Mouse (Mus musculus) kidney, postnatal 10 days (tissue): Measurements from ENCODE around the gene Phf11c.
A peak's percentile ranks its signal among the peaks of the same experiment; 100 is the strongest.
"Not testable (repeated sequence)": the region's sequence is repeated elsewhere in the genome, so short reads cannot be mapped to it uniquely, and the experiment has no call there.

Experiments
- DNase-seq: peaks from one replicate; pipeline ENCODE4 v3.0.0; 2021; ENCODE audit warnings: mixed read lengths

Phf11c gene

DNA sequence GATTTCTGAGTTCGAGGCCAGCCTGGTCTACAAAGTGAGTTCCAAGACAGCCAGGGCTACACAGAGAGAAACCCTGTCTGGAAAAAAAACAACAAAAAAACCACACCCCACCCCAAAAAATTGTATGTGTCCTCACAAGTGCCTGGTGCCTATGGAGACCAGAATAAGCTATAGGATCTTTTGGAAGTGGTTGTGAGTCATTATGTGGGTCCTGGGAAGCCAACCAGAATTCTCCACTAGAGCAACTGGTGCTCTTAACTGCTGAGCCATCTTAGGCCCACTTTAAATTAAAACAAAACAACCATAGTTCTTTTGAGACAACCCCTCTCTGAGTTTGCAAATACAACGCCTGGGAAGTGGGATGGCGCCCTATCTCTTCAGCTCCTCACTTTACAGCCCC lies at the start of gene Phf11c:
TSS of gene Phf11c (minus strand) at position 101 of the 400 bp plus-strand sequence.
- DNase-seq, result no peak

GRCm38 (mm10) chr14:59441472-59441805 lies 46.3 kb upstream of the Phf11c start:
- no peak for DNase-seq

DNA sequence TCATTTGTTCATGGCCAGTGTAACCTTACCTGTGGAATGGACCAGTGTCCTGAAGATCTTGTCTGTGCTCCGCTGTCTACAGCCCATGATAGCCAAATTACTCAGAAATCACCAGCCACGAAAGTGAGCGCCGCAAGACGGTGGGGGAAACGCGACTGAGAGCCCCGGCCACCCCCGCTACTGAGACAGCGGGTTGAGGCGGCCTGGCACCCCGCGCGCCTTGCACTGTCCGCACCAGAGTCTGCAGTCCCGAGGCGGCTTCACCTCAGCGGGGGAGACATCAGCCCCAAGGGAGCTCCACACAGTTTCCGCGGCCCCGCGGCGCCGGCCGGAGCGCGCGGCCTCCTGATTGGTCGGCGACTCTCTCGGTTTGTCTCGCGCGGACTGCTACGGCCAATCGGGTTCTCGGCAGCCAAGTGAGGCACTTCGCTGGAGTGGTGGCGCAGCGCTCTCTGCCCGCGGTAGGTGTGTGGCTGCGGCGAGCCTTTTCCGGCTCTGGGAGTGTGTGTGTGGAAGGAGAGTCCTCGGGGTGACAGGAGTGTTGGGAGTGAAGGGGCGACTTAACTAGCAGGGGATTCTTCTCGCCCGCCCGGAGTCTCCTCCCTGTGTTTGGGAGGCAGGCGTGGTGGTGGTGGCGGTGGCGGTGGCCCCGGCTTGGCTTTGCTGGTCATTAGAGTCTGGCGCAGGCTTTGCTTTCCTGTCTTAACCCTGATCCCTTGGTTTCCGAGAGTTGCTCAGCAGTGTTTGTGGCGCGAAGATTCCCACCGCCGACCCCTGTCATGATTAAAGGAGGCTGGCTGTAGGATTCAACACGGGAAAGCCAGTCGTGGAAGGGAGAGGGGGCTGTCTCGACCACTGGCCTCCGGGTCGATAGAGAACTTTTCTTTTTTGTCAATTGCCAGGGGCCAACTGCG lies 45.6 kb upstream of the Phf11c start, which contains the start of the genes Setdb2 and Cab39l:
TSS of gene Setdb2 (minus strand) at position 327 of the 914 bp plus-strand sequence.
TSS of gene Cab39l (plus strand) at position 415 of the 914 bp plus-strand sequence.
- peak; percentile 96 for DNase-seq

DNA sequence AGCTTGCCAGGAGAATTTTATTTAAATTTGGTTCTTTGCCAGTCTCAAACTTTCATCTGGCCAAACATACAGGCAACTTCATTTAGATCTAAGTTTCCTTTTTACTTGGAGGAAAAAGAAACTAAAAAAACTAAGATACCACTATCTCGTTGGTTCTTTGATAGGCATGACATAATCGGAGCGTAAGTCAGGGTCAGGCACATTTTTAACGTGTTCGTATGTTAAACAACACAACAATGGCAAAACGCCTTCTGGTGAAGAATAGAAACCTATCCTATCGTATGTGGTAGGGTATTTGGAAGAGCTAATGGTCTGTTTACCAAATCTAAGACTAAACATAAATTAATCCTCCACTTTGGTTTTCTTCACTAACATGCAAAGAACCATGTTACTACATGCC lies 44.9 kb upstream of the Phf11c start:
- DNase-seq, result no peak

DNA sequence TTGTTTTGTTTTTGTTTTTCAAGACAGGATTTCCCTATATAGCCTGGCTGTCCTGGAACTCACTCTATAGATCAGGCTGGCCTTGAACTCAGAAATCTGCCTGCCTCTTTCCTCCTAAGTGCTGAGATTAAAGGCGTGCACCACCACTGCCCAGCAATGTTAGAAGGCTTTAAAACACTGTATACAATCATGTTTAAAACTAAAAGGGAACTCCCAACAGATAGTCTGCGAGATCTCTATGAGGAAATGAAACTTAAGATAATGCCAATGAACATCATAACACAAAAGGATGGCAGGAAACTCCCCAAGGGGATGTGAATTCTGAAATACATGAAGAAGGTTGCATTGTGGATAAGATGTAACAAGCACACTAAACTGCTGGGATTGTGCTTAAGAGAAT lies 43.3 kb upstream of the Phf11c start:
- no peak for DNase-seq

DNA sequence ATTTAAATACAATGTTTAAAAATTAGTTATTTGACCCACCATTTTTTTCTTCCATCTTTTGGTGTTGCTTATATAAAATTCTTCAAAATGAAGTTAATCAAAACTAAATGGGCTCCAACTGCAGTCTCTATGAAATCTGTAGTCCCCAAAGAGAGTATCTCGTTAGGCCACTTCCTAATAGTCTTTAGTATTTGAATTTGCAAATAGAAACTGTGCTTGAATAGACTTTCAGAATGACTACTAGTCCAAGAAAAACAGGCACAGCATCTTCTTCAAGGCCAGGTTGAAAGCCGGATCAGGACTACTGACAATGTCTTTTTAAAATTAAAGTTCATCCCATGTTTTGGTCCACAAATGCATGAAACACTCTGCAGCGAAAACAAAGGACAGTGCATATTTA lies 42.2 kb upstream of the Phf11c start:
- DNase-seq, result no peak

GRCm38 (mm10) chr14:59435206-59435605 lies 40.0 kb upstream of the Phf11c start:
- no peak for DNase-seq

- no peak for DNase-seq
These were observed 38.7 kb upstream of the Phf11c start for GRCm38 (mm10) chr14:59433902-59434301.

GRCm38 (mm10) chr14:59430556-59430955 lies 35.4 kb upstream of the Phf11c start:
- DNase-seq, result no peak

DNA sequence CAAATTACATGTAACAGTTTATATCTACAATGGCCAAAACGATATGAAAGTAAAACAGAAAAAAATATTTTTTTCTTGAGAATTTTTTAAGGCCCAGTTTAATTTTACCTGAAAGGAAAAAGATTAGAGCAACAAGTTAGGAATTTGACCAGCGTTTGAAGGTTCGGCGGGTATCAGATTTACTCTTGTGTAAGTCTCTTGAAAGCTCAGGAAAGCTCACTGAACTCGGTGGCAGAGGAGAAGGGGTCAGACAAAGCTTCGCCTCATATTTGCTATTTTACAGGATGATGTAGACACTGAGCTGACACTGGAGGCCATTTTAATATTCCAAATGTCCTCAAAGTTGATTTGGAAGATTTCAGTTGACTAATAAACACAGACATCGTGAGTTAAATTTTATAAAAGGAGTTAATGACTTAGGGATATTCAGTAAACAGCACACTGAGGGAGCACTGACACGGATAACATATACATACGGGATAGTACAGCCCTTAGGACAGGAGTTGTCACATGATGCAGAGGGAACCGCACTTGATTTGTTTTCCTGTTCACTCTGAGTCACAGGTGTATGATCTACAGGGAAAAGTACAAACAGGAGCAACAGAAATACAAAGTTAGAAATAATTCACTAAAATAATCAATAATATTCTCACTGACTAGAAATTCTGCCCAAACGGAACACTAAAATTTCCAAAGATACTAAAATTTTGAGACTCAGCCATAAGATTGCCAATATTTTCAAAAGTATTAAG lies 27.9 kb upstream of the Phf11c start:
- DNase-seq, result no peak

GRCm38 (mm10) chr14:59418171-59418570 lies 23.0 kb upstream of the Phf11c start:
- DNase-seq, result no peak

DNA sequence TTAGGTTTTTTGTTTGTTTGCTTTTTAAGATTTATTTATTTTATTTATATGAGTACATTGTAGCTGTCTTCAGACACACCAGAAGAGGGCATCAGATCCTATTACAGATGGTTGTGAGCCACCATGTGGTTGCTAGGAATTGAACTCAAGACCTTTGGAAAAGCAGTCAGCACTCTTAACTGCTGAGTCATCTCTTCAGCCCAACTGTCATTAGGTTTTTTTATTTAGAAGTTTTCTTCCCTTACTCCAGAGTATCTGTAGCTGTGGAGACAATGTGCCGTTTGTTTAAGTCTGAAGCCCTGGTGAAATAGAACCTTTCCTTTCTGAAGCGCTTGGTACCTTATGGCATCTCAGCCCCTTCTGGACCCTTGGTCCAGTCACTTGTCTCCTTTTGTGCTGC lies 19.8 kb upstream of the Phf11c start:
- not testable (repeated sequence) for DNase-seq

GRCm38 (mm10) chr14:59396999-59397398 lies 1.8 kb upstream of the Phf11c start:
- no peak for DNase-seq

DNA sequence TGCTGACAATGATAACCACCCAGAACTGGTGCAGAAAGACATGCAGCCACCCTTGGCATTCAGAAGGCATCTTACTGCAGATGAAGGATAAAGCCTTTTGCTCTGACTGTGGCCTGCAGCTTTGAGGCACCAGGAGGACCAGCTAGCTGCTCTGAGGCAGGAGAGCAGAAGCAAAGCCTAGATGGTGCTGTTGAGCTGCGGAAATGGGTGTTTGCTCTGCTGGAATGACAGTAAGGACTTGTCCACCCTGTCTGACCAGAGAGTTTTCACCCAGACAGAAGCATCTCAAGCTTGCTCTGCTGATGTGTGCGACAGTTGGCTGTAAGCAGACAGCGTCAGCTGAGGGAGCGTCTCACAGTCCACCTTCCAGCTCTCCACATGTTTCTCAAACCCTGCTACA lies 5.0 kb downstream of the Phf11c start:
- peak; percentile 58 for DNase-seq

GRCm38 (mm10) chr14:59389532-59389931 lies 5.6 kb downstream of the Phf11c start:
- DNase-seq, result no peak

DNA sequence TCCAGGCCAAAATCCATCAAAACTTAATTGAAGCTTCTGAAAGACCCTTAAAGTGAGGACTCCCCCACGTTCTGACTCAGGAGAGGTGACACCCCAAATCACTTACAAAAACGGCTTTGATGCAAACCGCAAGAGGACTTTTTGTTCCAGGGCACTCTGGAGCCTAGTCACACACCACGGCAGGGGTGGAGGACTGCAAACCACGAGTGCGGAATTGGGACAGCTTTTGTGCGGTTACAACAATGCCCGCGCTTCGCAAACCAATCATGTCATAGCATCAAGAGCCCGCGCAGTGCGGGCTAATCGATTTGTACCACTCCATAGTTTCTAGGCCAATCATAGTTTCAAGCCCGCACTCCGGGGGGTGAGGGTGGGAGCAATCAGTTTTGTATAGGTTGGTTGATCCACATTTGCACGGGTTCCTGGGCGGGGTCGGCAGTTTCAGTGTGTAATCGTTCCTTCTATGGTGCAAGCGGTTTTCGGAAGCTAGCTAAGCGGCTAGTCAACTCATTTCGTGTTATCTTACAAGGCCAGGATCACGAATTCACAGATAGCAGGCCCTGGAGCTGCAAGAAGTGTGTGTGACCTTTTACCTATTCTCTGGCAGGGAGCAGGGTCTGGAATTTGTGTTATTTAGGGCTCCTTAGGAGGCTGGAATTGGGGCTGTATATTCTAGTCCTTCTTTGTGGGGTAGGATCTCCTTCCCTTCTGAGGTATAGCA lies 24.7 kb downstream of the Phf11c start:
- DNase-seq, result no peak

DNA sequence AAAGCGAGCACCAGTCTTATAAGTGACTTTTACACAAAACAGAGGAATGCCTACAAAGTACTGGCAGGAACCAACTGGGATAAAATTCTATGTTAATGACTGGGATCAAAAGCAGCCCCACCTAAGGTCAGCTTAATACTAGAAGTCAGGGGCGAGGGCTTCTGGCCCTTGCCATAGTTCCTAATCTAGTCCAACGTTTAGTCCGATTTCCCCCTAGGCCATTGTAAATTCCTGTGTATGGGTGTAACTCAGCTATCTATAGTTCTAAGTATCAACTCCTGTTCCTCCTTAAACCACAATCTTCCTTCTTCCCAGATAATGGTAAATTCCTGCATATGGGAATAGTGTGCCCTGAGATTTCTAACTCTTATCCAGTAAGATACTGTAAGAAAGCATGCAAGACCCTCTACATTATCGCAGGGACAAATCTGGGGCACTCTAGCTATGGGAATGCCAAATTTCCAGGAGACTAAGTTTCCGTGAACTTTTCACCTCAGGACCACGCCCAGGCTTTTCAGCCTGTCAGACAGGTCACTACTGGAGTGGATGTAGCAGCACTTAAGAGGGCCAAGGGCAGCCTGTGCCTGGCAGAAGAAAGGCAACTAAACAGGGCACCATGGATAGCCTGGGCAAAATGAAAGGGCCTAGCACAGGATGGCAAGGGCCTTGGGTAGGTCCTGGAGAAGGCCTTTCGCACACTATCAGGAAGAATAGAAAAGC lies 28.6 kb downstream of the Phf11c start:
- no peak for DNase-seq

DNA sequence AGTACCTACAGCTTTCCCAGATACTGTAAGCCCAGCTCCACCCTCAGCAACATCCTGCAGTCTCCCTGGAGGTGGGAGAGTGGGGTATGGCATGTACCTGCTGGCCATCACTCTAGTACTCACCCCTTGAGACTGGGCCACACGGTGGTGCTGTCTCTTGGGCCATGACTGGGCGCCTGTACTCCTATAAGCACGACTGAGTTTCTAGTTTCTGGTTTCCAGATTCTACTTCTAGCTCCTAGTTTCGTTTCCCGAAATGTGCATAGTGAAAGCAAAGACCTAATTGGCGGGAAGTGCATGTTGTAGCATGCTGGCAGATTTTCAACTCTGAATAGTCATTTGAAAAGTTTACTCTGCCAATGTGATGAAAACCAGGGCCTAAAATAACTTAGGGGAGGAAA lies 29.9 kb downstream of the Phf11c start, which contains the start of gene Phf11d:
TSS of gene Phf11d (minus strand) at position 227 of the 401 bp plus-strand sequence.
- peak; percentile 48 for DNase-seq

DNA sequence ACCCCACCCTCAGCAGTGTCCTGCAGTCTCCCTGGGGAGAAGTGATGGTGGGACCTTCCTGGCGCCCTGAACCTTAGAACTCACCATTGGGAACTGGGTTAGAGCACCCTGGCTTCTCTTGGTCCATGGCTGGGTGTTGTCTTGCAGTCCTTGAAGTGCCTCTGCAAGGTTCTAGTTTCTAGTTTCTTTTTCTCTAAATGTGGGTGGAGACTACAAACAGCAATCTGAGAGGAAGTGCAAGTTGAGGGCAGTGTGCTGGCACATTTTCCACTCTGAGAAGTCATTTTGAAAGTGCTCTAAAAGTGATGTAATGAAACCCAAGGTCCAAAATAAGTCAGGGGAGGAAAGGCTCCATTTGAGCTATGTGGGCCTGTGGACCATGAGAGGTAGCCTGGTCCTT lies 54.0 kb downstream of the Phf11c start, which contains the start of gene Phf11b:
TSS of gene Phf11b (minus strand) at position 163 of the 400 bp plus-strand sequence.
- not testable (repeated sequence) for DNase-seq

DNA sequence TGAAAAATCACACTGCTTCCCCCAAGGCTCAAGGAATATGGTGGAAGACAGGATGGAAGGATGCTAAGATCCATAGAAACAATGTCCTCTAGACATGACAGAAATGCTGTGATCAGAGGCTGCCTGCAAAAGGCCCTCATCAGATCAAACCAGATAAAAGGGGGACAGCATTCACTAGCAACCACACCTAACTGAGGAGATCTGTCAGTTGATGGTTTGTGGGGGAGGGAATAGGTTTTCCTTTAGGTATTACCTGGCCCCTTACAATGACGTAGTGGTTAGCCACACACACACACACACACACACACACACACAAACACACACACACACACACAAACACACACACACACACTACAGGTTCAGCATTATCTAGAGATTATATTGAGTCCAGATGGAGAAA lies 55.6 kb downstream of the Phf11c start:
- no peak for DNase-seq

- DNase-seq, result not testable (repeated sequence)
These were observed 59.1 kb downstream of the Phf11c start for GRCm38 (mm10) chr14:59336056-59336455.
